Mouse (Mus musculus) retina, postnatal 7 days (tissue): ENCODE results near the gene Fmo5.

Experiments
- DNase-seq: peaks from one replicate; pipeline ENCODE4 v3.0.0-alpha.2; 2012; ENCODE audit warnings: low read depth, low spot score

The Fmo5 gene

GRCm38 (mm10) chr3:97680631-97681320 is 52.2 kb downstream of the Fmo5 start:
- no peak for DNase-seq

GRCm38 (mm10) chr3:97681321-97682158 is 52.9 kb downstream of the Fmo5 start:
- no peak for DNase-seq

- DNase-seq, result no peak
These were observed 53.5 kb downstream of the Fmo5 start for GRCm38 (mm10) chr3:97682159-97682502.

- DNase-seq, result no peak
These were observed 54.0 kb downstream of the Fmo5 start for GRCm38 (mm10) chr3:97682576-97682975.

DNA sequence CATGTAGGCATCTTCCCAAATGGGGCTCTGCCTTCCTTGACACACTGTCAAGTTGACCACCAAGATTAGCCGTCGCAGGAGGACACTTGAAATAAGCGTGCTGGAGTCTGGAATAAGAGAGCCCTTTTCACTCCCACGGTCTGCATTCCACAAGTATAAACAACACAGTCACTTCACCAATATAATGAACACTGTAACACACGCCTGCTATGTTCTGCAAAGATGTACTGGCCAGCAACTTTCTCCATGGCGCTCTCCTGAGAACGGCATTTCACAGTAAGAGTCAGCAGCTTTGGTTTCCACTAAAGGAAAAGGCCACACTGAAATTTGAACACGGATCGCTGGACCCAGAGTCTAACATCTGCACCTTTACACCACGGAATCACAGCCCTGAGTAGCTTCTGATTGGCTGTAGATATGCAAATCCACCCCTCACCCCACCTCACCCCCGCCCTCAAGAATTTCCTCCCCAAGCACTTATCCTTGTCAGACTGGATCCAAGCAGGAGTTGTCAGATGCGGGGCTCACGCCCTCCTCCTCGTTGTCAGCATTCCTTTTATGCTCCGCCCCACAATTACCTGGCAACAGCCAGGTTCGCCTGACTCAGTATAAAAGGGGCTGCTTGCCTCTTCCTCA is 55.1 kb downstream of the Fmo5 start:
- DNase-seq, result no peak

- no peak for DNase-seq
These were observed 57.9 kb downstream of the Fmo5 start for GRCm38 (mm10) chr3:97686372-97687117.

DNA sequence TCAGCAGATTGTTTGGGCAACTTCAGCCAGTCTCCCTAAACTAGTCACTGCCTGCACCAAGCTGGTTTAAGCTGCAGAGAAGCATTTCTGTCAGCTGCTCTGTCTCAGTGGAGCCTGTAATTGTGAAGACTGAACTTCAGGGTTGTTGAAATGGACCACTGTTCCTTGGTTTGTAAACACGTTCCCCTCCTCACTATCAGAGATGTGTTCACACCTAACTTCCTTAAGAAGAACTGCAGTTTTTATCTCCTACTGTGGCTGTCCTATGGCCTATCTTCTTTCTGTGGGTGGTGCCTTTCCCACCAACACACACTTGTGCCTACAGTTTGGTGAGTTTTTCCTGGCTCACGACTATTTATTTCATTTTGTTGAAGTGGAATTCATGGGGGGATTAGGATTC is 60.7 kb downstream of the Fmo5 start:
- DNase-seq, result no peak

GRCm38 (mm10) chr3:97690590-97690989 is 62.0 kb downstream of the Fmo5 start:
- no peak for DNase-seq

GRCm38 (mm10) chr3:97691443-97692017 is 62.9 kb downstream of the Fmo5 start:
- no peak for DNase-seq

DNA sequence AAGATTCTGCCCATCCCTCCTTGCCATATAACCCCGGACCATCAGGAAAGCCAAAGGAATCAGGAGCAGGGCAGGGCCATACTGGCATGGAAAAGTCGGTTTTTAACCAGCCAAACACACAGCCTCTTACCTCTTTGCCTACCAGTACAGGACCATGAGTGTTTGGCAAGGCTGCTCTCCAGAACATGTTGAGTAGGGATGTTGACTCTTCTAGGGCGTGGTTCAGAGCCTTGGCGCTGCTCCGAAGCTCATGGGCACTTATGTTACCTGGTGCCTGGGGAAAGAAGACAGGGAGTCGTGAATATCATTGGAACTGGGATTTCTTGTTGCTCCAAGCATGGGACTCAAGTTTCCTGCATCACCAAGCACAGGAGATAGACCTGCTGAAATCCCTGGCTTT is 65.2 kb downstream of the Fmo5 start:
- no peak for DNase-seq

GRCm38 (mm10) chr3:97696866-97697265 is 68.3 kb downstream of the Fmo5 start:
- no peak for DNase-seq

DNA sequence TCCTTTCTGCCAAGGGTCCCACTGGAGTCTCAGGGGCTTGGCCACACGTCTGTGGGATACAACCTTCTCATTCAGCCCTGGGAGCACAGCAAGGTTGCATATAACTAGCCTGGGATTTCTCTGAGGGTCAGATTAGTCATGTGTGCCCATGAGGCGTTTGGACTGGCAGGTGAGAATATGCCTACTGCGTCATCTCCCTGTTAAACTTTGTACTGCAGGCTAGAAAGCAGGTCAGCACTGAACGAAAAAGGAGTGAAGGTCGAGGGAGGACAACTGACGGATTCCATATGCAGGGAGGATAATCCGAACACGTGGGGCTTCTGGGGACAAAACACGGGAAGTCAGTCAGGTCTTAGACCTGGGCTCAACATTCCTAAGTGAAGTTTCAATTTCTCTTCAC is 68.7 kb downstream of the Fmo5 start:
- DNase-seq, result no peak

GRCm38 (mm10) chr3:97699061-97699460 is 70.5 kb downstream of the Fmo5 start:
- no peak for DNase-seq

DNA sequence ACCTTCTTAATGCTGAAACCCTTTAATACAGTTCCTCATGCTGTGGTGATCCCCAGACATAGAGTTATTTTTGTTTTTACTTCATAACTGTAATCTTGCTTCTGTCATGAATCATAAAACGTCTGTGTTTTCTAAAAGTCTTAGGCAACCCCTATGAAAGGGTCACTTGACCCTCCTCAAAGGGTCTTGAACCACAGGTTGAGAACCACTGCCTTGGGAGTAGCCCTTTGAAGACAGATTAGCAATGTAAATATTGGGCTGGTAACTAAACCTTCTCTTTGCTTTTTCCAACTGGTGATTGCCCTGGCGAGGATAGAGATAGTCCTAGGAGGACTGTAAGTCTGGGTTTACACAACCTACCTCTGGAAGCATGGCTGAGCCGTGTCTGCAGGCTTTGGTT is 72.6 kb downstream of the Fmo5 start:
- no peak for DNase-seq

DNA sequence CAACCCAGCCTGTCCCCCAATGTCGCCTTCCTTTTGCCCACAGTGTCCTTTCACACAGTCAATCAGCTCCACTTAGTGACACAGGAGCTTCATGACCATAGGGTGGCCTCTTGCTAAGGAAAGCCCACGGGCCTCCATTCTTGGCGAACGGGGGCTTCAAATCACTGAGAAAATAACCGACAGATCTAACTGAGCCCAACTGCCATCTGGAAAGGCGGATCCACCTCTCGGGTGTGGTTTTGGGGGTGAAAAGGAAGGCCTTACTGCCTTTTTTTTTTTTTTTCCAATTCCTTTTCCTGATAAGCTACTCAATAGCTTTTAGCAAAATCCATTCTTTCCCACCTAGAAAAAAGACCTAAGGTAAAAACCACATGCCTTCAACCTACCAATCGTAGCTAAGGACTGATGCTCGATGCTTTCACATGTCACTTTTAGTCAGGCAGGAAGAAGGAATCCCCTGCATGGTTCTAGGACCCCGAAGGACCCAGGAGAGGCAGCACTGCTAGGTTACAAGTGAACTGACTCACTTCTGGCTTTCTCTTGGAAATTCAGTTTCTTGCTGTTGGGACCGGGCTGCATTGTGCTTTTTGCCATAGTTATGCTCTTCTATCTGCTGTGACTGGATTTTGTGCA is 74.0 kb downstream of the Fmo5 start:
- DNase-seq, result no peak
